Mouse (Mus musculus) layer of hippocampus, postnatal 10 days (tissue): Measurements from ENCODE around the gene Nfkbid. TPM values are rescaled to one million over a fixed set of nuclear protein-coding genes. Genes with fewer than 3 reads are reported as not detected.
"Not testable (repeated sequence)": the region's sequence is repeated elsewhere in the genome, so short reads cannot be mapped to it uniquely, and the experiment has no call there.

ENCODE experiments used
- DNase-seq, 2 experiments: peaks; one replicate each; pipeline ENCODE4 v3.0.0; 2021; ENCODE audit warnings: low spot score in 2 of 2
- total RNA-seq, 2 experiments: library from RNA; stranded (reverse); gene quantifications; 2 replicates each; pipeline ENCODE4 v1.2.3; 2021

The Nfkbid gene
- total RNA-seq, 2 experiments from 2014 or later, result 2.2 to 3.0 TPM

DNA sequence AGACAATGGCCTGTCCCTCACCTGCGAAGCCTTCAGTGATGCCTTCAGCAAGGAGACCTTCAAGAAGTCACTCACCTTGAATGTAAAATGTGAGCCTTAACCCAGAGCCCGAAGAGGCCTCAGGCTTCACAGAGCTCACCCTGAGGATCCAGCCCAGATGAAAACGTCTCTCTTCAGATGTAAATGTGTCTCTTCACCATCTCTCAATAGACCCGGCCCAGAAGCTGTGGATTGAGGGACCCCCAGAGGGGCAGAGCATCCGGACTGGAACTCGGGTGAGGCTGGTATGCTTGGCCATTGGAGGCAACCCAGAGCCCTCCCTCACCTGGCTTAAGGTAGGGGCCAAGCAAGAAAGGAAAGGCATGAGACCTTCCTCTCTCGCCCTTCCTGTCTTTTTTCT is 42.0 kb downstream of the Nfkbid start:
- no peak for DNase-seq

DNA sequence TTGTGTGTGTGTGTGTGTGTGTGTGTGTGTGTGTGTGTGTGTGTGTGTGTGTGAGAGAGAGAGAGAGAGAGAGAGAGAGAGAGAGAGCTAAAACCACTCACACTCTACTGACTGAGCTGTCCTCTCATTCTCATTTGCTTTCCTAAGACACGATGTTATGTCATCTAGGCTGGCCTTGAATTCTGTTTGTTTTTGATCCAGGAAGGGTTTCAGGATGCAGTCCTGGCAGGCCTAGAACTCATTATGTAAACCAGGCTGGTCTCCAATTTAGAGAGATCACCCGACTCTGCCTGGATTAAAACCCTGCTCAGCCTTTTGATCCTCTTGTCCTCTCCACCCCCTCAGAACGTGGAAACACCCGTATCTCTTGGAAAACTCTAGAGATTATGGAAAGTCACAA is 42.5 kb downstream of the Nfkbid start:
- no peak for DNase-seq

DNA sequence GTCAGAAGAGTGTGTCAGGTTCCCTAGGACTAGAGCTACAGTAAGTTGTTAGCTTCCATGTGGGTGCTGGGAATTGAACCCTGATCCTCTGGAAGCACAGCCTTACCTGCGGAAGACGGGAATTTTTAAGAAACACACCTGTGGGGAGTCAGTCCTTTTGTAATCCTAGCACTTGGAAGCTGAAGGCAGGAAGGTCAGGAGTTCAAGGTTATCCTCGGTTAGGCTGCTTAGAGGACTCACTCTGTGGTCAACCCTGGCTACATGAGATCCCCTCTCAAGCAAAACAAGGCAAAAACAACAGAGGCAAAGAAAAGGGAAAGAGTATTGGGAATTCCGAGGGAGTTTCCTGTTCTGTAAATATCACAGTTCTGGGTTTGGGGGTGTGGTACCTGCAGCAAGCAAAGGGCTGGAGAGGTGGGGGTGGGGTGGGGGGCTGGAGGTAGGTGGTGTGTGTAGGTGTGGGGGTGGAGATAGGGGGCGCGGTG is 43.3 kb downstream of the Nfkbid start:
- no peak for DNase-seq

DNA sequence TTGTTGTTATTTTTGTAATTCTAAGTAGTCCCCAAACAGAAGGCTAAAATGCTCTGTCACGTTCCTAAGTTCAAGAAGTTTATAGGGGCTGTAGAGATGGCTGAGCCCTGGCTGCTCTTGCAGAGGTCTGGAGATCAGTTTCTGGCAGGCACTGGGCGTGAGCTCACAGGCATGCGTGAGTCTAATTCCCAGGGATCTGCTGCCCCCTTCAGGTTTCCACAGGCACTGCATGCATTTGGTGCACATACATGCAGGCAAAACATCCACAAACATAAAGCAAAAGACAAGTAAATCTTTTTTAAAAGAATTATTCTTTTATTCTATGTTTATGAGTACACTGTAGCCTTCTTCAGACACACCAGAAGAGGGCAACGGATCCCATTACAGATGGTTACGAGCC is 50.9 kb downstream of the Nfkbid start:
- DNase-seq, result peak; percentile 64 to 66

DNA sequence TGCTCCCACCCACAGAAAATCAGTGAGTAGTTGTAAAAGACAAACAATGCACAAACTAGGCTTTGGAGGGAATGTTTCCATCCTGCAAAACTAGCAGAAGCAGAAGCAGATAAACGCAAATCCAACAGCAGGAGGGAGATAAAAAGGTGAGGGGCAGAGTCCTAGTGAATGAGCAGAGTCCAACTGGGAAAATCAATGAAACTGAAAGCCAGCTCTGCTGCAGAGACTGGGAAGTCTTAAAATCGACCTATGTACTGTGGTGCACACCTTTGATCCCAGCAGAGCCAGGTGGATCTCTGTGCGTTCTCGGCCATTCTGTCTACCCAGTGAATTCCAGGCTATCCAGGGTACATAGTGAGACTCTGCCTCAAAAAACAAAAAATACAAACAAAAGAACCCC is 53.5 kb downstream of the Nfkbid start:
- no peak for DNase-seq

DNA sequence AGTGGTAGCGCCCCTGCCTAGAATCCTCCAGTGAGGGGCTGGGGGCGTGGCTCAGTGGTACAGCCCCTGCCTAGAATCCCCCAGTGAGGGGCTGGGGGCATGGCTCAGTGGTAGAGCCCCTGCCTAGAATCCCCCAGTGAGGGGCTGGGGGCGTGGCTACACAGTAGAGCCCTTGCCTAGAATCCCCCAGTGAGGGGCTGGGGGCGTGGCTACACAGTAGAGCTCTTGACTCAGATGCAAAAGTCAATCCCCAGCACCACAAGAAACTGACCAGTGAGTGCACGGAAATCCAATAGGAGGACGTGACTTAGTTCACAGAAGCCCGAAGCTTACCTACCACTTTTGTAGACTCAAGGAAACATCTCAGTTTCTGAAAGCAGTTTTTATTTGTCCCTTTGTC is 54.6 kb downstream of the Nfkbid start:
- not testable (repeated sequence) for DNase-seq

DNA sequence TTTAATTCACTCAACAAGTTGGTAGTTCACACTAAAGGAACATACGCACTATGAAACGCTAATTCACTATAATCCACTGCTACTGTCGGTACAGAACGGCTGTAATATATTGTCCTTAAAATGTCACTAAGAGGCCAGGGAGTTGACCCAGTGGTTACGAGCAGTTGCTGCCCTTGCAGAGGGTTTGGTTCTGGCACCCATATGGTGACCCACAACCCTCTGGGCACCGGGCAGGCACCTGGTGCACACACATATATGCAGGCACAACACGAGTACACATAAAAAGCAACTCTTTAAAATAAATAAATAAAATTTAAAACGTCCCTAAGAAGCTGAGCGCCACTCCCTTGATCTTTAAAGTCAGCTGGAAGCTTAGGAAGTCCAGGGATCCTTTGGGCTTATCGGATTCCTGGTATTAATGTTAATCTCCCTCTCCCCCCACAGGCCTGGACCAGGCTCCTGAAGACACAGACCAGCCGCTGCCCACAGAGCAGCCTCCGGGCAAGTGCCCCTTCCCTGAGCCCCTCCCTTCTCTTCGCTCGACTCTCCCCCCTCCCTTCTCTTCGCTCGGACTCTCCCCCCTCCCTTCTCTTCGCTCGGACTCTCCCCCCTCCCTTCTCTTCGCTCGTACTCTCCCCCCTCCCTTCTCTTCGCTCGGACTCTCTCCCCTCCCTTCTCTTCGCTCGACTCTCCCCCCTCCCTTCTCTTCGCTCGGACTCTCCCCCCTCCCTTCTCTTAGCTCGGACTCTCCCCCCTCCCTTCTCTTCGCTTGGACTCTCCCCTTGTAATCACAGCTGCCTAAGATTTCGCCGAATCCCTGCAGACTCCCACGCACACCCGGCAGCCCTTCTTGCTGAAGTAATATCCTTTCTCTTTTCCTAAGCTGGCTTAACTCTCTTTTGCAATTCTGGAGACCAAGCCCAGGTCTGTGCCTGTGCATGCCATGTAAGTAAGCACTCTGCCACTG is 56.2 kb downstream of the Nfkbid start:
- DNase-seq, result peak in 1 of 2 experiments; percentile 22

Other genes with a start within 250 kb of the Nfkbid start
- gene Cox7a1, start 237.6 kb upstream of the Nfkbid start, total RNA-seq, result 1 to 10 TPM; 5.3 to 5.6 TPM
- 100 to 1,000 TPM; 215 to 229 TPM for gene Capns1, start 222.9 kb upstream of the Nfkbid start, total RNA-seq
- 10 to 100 TPM; 57.5 to 71.1 TPM for gene Polr2i, start 189.8 kb upstream of the Nfkbid start, total RNA-seq
- gene Tbcb, start 189.5 kb upstream of the Nfkbid start, total RNA-seq, result 100 to 1,000 TPM; 157 to 171 TPM
- gene Ovol3, start 186.0 kb upstream of the Nfkbid start, total RNA-seq, result not detected
- under 1 TPM in 1 of 2 experiments, not detected in 1; 0.27 TPM for gene Thap8, start 141.6 kb upstream of the Nfkbid start, total RNA-seq
- 1 to 10 TPM; 2.5 to 4.5 TPM for gene Wdr62, start 141.3 kb upstream of the Nfkbid start, total RNA-seq
- gene Clip3, start 130.0 kb upstream of the Nfkbid start, total RNA-seq, result 100 to 1,000 TPM; 572 to 600 TPM
- 10 to 100 TPM; 41.6 to 45.5 TPM for gene Alkbh6, start 113.0 kb upstream of the Nfkbid start, total RNA-seq
- 1 to 10 TPM; 3.2 to 6.4 TPM for gene Syne4, start 106.9 kb upstream of the Nfkbid start, total RNA-seq
- under 1 TPM; 0.48 to 0.69 TPM for gene E130208F15Rik, start 100.0 kb upstream of the Nfkbid start, total RNA-seq
- gene Sdhaf1, start 97.8 kb upstream of the Nfkbid start, total RNA-seq, result 1 to 10 TPM; 7.8 to 9.4 TPM
- 10 to 100 TPM; 42.8 to 43.6 TPM for gene Lrfn3, start 59.0 kb upstream of the Nfkbid start, total RNA-seq
- 10 to 100 TPM; 21.9 to 24.0 TPM for gene Tyrobp, start 8.0 kb upstream of the Nfkbid start, total RNA-seq
- 1 to 10 TPM in 1 of 2 experiments, under 1 TPM in 1; 0.91 to 1.8 TPM for gene Hcst, start 1.9 kb upstream of the Nfkbid start, total RNA-seq
- gene Aplp1, start 23.8 kb downstream of the Nfkbid start, total RNA-seq, result 100 to 1,000 TPM; 831 to 849 TPM
- 1 to 10 TPM; 3.9 to 5.3 TPM for gene Kirrel2, start 36.0 kb downstream of the Nfkbid start, total RNA-seq
- under 1 TPM; 0.55 to 0.62 TPM for gene Nphs1, start 36.6 kb downstream of the Nfkbid start, total RNA-seq
- under 1 TPM in 1 of 2 experiments, not detected in 1; 0.69 TPM for gene Prodh2, start 71.9 kb downstream of the Nfkbid start, total RNA-seq
- gene Arhgap33, start 113.3 kb downstream of the Nfkbid start, total RNA-seq, result 100 to 1,000 TPM; 218 to 232 TPM
- gene Hspb6, start 130.4 kb downstream of the Nfkbid start, total RNA-seq, result 1 to 10 TPM; 5.3 to 5.6 TPM
- 1 to 10 TPM; 3.4 to 4.4 TPM for gene Proser3, start 130.6 kb downstream of the Nfkbid start, total RNA-seq
- gene Lin37, start 138.1 kb downstream of the Nfkbid start, total RNA-seq, result 10 to 100 TPM; 28.2 to 36.6 TPM
- gene U2af1l4, start 141.6 kb downstream of the Nfkbid start, total RNA-seq, result 10 to 100 TPM; 49.4 to 52.5 TPM
- gene Gm49396, start 141.6 kb downstream of the Nfkbid start, total RNA-seq, result 1 to 10 TPM; 4.8 to 5.8 TPM
- 10 to 100 TPM; 79.4 to 87.1 TPM for gene Psenen, start 141.9 kb downstream of the Nfkbid start, total RNA-seq
- 1 to 10 TPM; 2.4 to 2.8 TPM for gene Igflr1, start 143.7 kb downstream of the Nfkbid start, total RNA-seq
- 10 to 100 TPM; 57.8 to 59.8 TPM for gene Kmt2b, start 167.0 kb downstream of the Nfkbid start, total RNA-seq
- not detected for gene Zbtb32, start 177.2 kb downstream of the Nfkbid start, total RNA-seq
- gene Upk1a, start 191.1 kb downstream of the Nfkbid start, total RNA-seq, result under 1 TPM; 0.22 to 0.34 TPM
- gene Cox6b1, start 204.4 kb downstream of the Nfkbid start, total RNA-seq, result 100 to 1,000 TPM; 719 to 852 TPM
- not detected for gene Etv2, start 214.1 kb downstream of the Nfkbid start, total RNA-seq
- 10 to 100 TPM; 75.3 to 79.9 TPM for gene Rbm42, start 228.6 kb downstream of the Nfkbid start, total RNA-seq
- gene Haus5, start 243.3 kb downstream of the Nfkbid start, total RNA-seq, result 1 to 10 TPM; 7.0 to 7.4 TPM
- gene Pmis2, start 249.9 kb downstream of the Nfkbid start, total RNA-seq, result not detected